Mouse (Mus musculus) spleen, embryonic (tissue): ENCODE data around the gene Dnaic2.

Experiments used
- CTCF ChIA-PET: fragments of 350-600 bp; sonication (Branson Sonifier 250); formaldehyde crosslinking; loops from one replicate; lab custom pipeline; 2022; lab: Charles Lee

The Dnaic2 gene

GRCm38 (mm10) chr11:114702311-114702995 lies 24.8 kb upstream of the Dnaic2 start:
- CTCF ChIA-PET = interaction anchor here (0.7 kb wide), 1 partner anchor 450 kb away, joined by 3 read pairs; no protein-coding TSS in a partner anchor

- CTCF ChIA-PET = interaction anchor here (0.7 kb wide), 1 partner anchor 449 kb away, joined by 3 read pairs; no protein-coding TSS in a partner anchor
Measured at GRCm38 (mm10) chr11:114702996-114703361, 24.2 kb upstream of the Dnaic2 start.

DNA sequence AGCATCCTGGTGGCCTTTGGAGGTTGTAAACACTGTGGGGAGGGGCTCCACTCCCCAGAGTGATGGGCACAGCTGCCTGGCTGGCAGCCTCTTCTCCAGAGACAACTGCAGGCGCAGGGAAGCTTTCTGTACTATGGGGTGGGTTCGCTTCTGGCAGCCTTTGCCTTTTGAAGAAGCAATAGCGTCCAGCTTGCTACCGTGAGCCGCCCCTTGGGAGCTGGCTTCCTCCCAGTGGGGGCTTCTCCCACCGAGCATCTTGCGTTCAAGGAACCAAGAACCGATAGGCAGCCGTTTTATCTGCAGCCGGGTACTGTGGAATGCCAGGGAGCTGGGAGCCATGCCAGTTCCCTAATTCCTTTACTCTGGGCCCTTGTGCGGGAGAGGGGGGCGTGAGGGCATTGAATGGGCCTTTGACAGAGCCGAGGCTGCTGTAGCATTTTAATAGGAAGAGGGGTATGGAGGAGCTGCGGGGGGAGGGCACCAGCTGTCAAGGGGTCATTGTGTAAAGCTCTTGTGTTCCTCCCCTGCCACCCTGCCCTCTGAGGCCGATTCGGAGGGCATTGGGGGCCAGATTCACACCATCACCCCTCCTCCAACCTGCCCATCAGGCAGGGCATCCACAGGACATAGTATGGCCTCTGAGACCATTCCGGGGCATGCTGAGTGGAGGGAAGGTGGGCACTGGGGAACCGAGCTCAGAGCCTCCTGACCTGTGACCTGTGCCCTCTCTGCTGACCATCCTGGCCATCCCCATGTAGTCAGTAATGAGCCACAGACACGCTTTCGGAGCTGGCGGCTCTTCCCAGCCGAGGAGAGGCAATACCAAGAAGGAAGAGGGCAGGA lies 22.9 kb upstream of the Dnaic2 start:
- CTCF ChIA-PET = interaction anchor here (0.5 kb wide), 1 partner anchor 345 kb away, joined by 5 read pairs; no protein-coding TSS in a partner anchor

- CTCF ChIA-PET = no interaction called here
Measured at GRCm38 (mm10) chr11:114706358-114706757, 20.9 kb upstream of the Dnaic2 start.

GRCm38 (mm10) chr11:114711393-114711792 lies 15.8 kb upstream of the Dnaic2 start:
- CTCF ChIA-PET = no interaction called here

GRCm38 (mm10) chr11:114711861-114712260 lies 15.3 kb upstream of the Dnaic2 start:
- CTCF ChIA-PET = no interaction called here

DNA sequence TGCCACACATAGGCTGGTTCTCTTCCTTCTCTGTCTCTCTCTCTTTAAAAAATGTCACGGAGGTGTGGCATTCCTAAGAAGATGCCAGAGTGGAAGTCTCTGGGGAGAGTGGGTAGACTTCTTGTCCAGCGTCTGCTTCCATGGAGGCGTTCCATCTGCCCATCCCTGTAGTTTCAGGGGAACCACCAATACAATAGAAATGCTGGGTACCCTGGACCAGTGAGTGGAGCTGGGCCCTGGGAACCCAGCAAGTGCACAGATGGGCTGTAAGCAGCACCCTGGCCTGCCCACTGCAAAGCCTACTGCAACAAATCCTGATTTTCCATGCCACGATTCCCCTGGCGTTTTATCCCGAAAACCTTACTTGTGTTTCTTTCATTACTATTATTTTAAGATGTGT lies 12.7 kb upstream of the Dnaic2 start:
- CTCF ChIA-PET = interaction anchor here (0.7 kb wide), 1 partner anchor 1375 kb away, joined by 19 read pairs; no protein-coding TSS in a partner anchor

- CTCF ChIA-PET = interaction anchor here (0.7 kb wide), 1 partner anchor 1374 kb away, joined by 19 read pairs; no protein-coding TSS in a partner anchor
Measured at GRCm38 (mm10) chr11:114715531-114715930, 11.7 kb upstream of the Dnaic2 start.

- CTCF ChIA-PET = interaction anchor here (0.6 to 1.0 kb wide), 4 partner anchors 11 to 1790 kb away, joined by 3 to 13 read pairs (median 6); no protein-coding TSS in a partner anchor
Measured at GRCm38 (mm10) chr11:114720535-114720934, 6.7 kb upstream of the Dnaic2 start.

DNA sequence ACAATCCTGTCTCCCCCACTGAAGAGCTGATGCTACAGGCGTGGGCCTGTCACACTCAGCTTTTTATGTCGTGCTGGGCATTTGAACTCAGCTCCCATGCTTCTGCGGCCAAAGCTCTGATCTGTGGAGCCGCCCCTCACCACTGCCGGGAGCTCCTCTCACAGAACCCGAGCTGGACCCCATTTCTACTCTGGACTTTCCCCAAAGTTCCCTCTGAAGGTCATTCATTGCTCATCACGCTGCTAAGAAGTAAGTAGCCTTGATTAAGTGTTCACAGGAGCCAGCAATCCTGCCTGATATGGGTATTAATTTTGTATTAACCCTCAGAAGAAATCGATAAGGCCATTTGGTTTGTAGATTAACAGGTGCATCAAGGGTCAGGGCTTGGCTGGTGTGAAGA lies 4.8 kb upstream of the Dnaic2 start:
- CTCF ChIA-PET = no interaction called here

- CTCF ChIA-PET = no interaction called here
Measured at GRCm38 (mm10) chr11:114723030-114723429, 4.2 kb upstream of the Dnaic2 start.

GRCm38 (mm10) chr11:114724787-114725590 lies 2.2 kb upstream of the Dnaic2 start:
- CTCF ChIA-PET = interaction anchor here (0.6 kb wide), 1 partner anchor 12 kb away, joined by 29 read pairs; no protein-coding TSS in a partner anchor

GRCm38 (mm10) chr11:114727826-114728186 lies 598 bp downstream of the Dnaic2 start:
- CTCF ChIA-PET = no interaction called here

DNA sequence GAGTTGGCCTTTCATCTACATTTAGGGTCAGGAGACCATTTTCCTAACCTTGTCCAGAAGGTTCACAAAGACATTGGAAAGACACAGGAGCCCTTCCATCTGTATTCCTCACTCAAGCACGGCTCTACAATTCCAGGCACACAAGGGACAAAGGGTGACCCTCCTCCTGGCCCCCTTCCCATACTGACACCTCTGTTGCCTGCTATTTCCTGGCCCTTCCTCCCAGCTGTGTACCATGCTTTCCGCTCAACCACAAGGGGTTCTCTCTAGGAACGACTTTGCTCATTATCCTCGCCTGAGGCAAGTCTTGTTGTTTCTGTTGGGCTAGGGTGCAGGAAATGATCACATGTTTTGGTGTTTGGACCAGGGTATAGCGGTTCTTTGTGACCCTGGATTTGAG lies 1.1 kb downstream of the Dnaic2 start:
- CTCF ChIA-PET = interaction anchor here (0.6 kb wide), 1 partner anchor 16 kb away, joined by 3 read pairs; no protein-coding TSS in a partner anchor

- CTCF ChIA-PET = no interaction called here
Measured at GRCm38 (mm10) chr11:114729832-114730363, 2.7 kb downstream of the Dnaic2 start.

DNA sequence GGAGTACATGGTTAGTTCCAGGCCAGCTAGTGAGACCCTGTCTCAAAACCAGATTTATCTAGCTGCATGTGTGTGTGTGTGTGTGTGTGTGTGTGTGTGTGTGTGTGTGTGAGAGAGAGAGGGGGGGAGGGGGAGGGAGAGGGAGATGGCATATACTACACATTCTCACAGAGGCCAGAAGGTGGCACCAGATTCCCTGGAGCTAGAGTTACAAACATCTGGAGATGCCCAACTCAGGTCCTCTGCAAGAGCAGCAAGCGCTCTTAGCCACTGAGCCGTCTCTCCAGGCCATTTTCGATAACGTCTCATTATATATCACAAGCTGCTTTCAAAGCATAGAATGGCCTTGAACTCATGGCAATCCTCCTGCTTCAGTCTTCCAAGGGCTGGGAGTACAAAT lies 4.5 kb downstream of the Dnaic2 start:
- CTCF ChIA-PET = interaction anchor here (1.0 kb wide), 1 partner anchor 11 kb away, joined by 3 read pairs; no protein-coding TSS in a partner anchor

- CTCF ChIA-PET = no interaction called here
Measured at GRCm38 (mm10) chr11:114732890-114733289, 5.7 kb downstream of the Dnaic2 start.

GRCm38 (mm10) chr11:114736111-114736510 lies 8.9 kb downstream of the Dnaic2 start:
- CTCF ChIA-PET = interaction anchor here (0.6 to 1.3 kb wide), 4 partner anchors 16 to 97 kb away, joined by 3 to 11 read pairs (median 6); no protein-coding TSS in a partner anchor

- CTCF ChIA-PET = interaction anchor here (0.6 to 1.3 kb wide), 7 partner anchors 9 to 1193 kb away, joined by 3 to 29 read pairs (median 11); no protein-coding TSS in a partner anchor
Measured at GRCm38 (mm10) chr11:114736913-114737624, 9.9 kb downstream of the Dnaic2 start.

GRCm38 (mm10) chr11:114740598-114740997 lies 13.4 kb downstream of the Dnaic2 start:
- CTCF ChIA-PET = interaction anchor here (0.6 to 1.0 kb wide), 3 partner anchors 47 to 145 kb away, joined by 3 to 4 read pairs (median 4); no protein-coding TSS in a partner anchor
